Mouse (Mus musculus): ENCODE results near the gene Pdcd7. TPM values are rescaled to one million over a fixed set of nuclear protein-coding genes. Genes with fewer than 3 reads are reported as not detected.

The Pdcd7 gene
- polyA plus RNA-seq, 1 experiment = 9.9 TPM

GRCm38 (mm10) chr9:65407861-65408260 is 62.0 kb downstream of the Pdcd7 start:
- 87% methylated on average over 3 of the region's 3 CpGs for WGBS
- no peak for TF ChIP-seq CTCF (IDR thresholded peaks at IDR 0.05; ENCODE audit: extremely low read depth, insufficient read depth, insufficient read length, insufficient replicate concordance)
- no peak for TF ChIP-seq POLR2A (IDR thresholded peaks at IDR 0.05; ENCODE audit: low read depth, low read length)
- no peak overlapping the region for H3K4me3 ChIP-seq (ENCODE audit: extremely low read depth, insufficient read depth, insufficient read length)
- no peaks in the 10 kb centered on the region for H3K36me3 ChIP-seq (ENCODE audit: control insufficient read depth, insufficient read depth, low read length)
- no peaks in the 10 kb centered on the region for H3K27me3 ChIP-seq (ENCODE audit: control insufficient read depth, insufficient read depth, low read length)
- no peaks in the 10 kb centered on the region for H3K4me1 ChIP-seq (ENCODE audit: control insufficient read depth, insufficient read depth, insufficient read length)
- DNase-seq (ENCODE audit: low read depth in 1 of 2, low spot score in 2 of 2) = no peak
- no peak overlapping the region for H3K27ac ChIP-seq (ENCODE audit: insufficient read depth, low read length)

- Histone ChIP-seq H3K36me3 (ENCODE audit: control insufficient read depth, insufficient read depth, low read length) (no peaks in the 10 kb centered on the region), H3K27ac (ENCODE audit: insufficient read depth, low read length) (no peak overlapping the region), H3K4me3 (ENCODE audit: extremely low read depth, insufficient read depth, insufficient read length) (no peak overlapping the region), H3K4me1 (ENCODE audit: control insufficient read depth, insufficient read depth, insufficient read length) (no peaks in the 10 kb centered on the region), H3K27me3 (ENCODE audit: control insufficient read depth, insufficient read depth, low read length) (no peaks in the 10 kb centered on the region)
- DNase-seq (ENCODE audit: low read depth in 1 of 2, low spot score in 2 of 2) = no peak
- TF ChIP-seq POLR2A (IDR thresholded peaks at IDR 0.05; ENCODE audit: low read depth, low read length) (no peak), CTCF (IDR thresholded peaks at IDR 0.05; ENCODE audit: extremely low read depth, insufficient read depth, insufficient read length, insufficient replicate concordance) (no peak)
- WGBS = 68% methylated on average over 5 of the region's 5 CpGs
Measured at GRCm38 (mm10) chr9:65408871-65409295, 63.0 kb downstream of the Pdcd7 start.

Other genes starting within 250 kb of the Pdcd7 start
- 1.4 and 1.9 TPM in 2 replicates for gene Igdcc4, start 244.6 kb upstream of the Pdcd7 start, polyA plus RNA-seq (2012; rRNA removed)
- gene Igdcc3, start 204.9 kb upstream of the Pdcd7 start, polyA plus RNA-seq (2012; rRNA removed) = 0.27 and 0.30 TPM in 2 replicates
- 7.4 and 9.1 TPM in 2 replicates for gene Parp16, start 150.8 kb upstream of the Pdcd7 start, polyA plus RNA-seq (2012; rRNA removed)
- 2.5 and 4.1 TPM in 2 replicates for gene Cilp, start 80.9 kb upstream of the Pdcd7 start, polyA plus RNA-seq (2012; rRNA removed)
- gene Clpx, start 51.8 kb upstream of the Pdcd7 start, polyA plus RNA-seq (2012; rRNA removed) = 4.0 and 5.0 TPM in 2 replicates
- 0.41 and 0.54 TPM in 2 replicates for gene Ubap1l, start 14.9 kb downstream of the Pdcd7 start, polyA plus RNA-seq (2012; rRNA removed)
- gene Kbtbd13, start 45.5 kb downstream of the Pdcd7 start, polyA plus RNA-seq (2012; rRNA removed) = 0.05 TPM in 2 replicates
- gene Rasl12, start 52.4 kb downstream of the Pdcd7 start, polyA plus RNA-seq (2012; rRNA removed) = 4.5 and 4.8 TPM in 2 replicates
- not detected in 2 replicates for gene Slc51b, start 76.9 kb downstream of the Pdcd7 start, polyA plus RNA-seq (2012; rRNA removed)
- gene Mtfmt, start 89.7 kb downstream of the Pdcd7 start, polyA plus RNA-seq (2012; rRNA removed) = 7.8 and 9.5 TPM in 2 replicates
- gene Spg21, start 114.8 kb downstream of the Pdcd7 start, polyA plus RNA-seq (2012; rRNA removed) = 14.1 TPM in 2 replicates
- 0.11 and 0.14 TPM in 2 replicates for gene Ankdd1a, start 174.1 kb downstream of the Pdcd7 start, polyA plus RNA-seq (2012; rRNA removed)
- 55.8 and 61.8 TPM in 2 replicates for gene Plekho2, start 233.9 kb downstream of the Pdcd7 start, polyA plus RNA-seq (2012; rRNA removed)
- gene Pif1, start 241.1 kb downstream of the Pdcd7 start, polyA plus RNA-seq (2012; rRNA removed) = 4.3 and 6.4 TPM in 2 replicates